Comparison of ENCODE assay signal across 8 mouse cellular contexts in genomic region chr13:52024349-52024748, GRCm38 (mm10).
DNase-seq lines count a peak whose midpoint lies in the region; ATAC-seq lines count a peak whose summit lies in the region.

No protein-coding gene starts in this region.

- peaks cover 30% of the 10 kb centered on the region for H3K4me1 ChIP-seq in forebrain, embryonic 13.5 days
- peaks cover 33% of the 10 kb centered on the region for H3K4me1 ChIP-seq in forebrain, embryonic 12.5 days
- peaks cover 6% of the 10 kb centered on the region for H3K4me1 ChIP-seq in embryonic facial prominence, embryonic 11.5 days (ENCODE audit: control insufficient read depth, insufficient read depth, low read length)
- peaks cover 40% of the 10 kb centered on the region for H3K4me1 ChIP-seq in limb, embryonic 12.5 days (replicated peaks)

- peak overlapping the region; percentile 19; the same call in 1 of the 2 replicates for H3K27ac ChIP-seq in forebrain, embryonic 13.5 days
- no peak overlapping the region for H3K27ac ChIP-seq in forebrain, embryonic 12.5 days
- 0 out of 2 replicates have a peak overlapping the region, but pooled peaks have one; percentile 28 for H3K27ac ChIP-seq in embryonic facial prominence, embryonic 11.5 days (replicated peaks; ENCODE audit: low read depth, low read length)
- peak overlapping the region; percentile 43; the same call in 1 of the 2 replicates for H3K27ac ChIP-seq in limb, embryonic 12.5 days

- H3K9me3 ChIP-seq in forebrain, embryonic 13.5 days (replicated peaks), result no peaks in the 10 kb centered on the region
- H3K9me3 ChIP-seq in forebrain, embryonic 12.5 days, result no peaks in the 10 kb centered on the region
- no peaks in the 10 kb centered on the region for H3K9me3 ChIP-seq in embryonic facial prominence, embryonic 11.5 days (replicated peaks; ENCODE audit: control insufficient read depth, low read length)
- no peaks in the 10 kb centered on the region for H3K9me3 ChIP-seq in limb, embryonic 12.5 days

- ATAC-seq in forebrain, embryonic 13.5 days, result no peak
- no peak for ATAC-seq in forebrain, embryonic 12.5 days (ENCODE audit: low FRiP score)
- no peak for ATAC-seq in embryonic facial prominence, embryonic 11.5 days (replicated peaks; ENCODE audit: insufficient number of reproducible peaks, low FRiP score, low TSS enrichment, low read depth)
- 0 out of 2 replicates have a peak, but pooled peaks have one; percentile 31 for ATAC-seq in limb, embryonic 12.5 days (ENCODE audit: insufficient number of reproducible peaks, insufficient read depth, low FRiP score, low TSS enrichment, low read depth)
- no peak for ATAC-seq in erythroid progenitor cell, adult 5-6 weeks (replicated peaks; ENCODE audit: low FRiP score, poor library complexity, severe bottlenecking)

- DNase-seq in embryonic facial prominence, embryonic 11.5 days (ENCODE audit: low spot score), result no peak
- peak; percentile 45 for DNase-seq in heart, postnatal 25 days (ENCODE audit: low spot score)
- DNase-seq in ovary, adult 18-20 months (ENCODE audit: low spot score), result peak; percentile 77
- no peak for DNase-seq in cerebellum, adult 8-10 months

- WGBS in forebrain, embryonic 13.5 days, result 61% methylated on average over 2 of the region's 2 CpGs
- WGBS in forebrain, embryonic 12.5 days, result 72% methylated on average over 2 of the region's 2 CpGs
- WGBS in embryonic facial prominence, embryonic 11.5 days, result 59% methylated on average over 2 of the region's 2 CpGs
- 49% methylated on average over 2 of the region's 2 CpGs for WGBS in limb, embryonic 12.5 days

- no peaks in the 10 kb centered on the region for H3K36me3 ChIP-seq in forebrain, embryonic 13.5 days (ENCODE audit: poor library complexity, severe bottlenecking)
- no peaks in the 10 kb centered on the region for H3K36me3 ChIP-seq in forebrain, embryonic 12.5 days (replicated peaks)
- no peaks in the 10 kb centered on the region for H3K36me3 ChIP-seq in embryonic facial prominence, embryonic 11.5 days (replicated peaks; ENCODE audit: control insufficient read depth, insufficient read depth, low read depth, low read length)
- no peaks in the 10 kb centered on the region for H3K36me3 ChIP-seq in limb, embryonic 12.5 days

- no peak overlapping the region for H3K9ac ChIP-seq in forebrain, embryonic 13.5 days
- no peak overlapping the region for H3K9ac ChIP-seq in forebrain, embryonic 12.5 days
- H3K9ac ChIP-seq in embryonic facial prominence, embryonic 11.5 days (replicated peaks; ENCODE audit: low read length), result no peak overlapping the region
- H3K9ac ChIP-seq in limb, embryonic 12.5 days (replicated peaks), result no peak overlapping the region

- H3K27me3 ChIP-seq in forebrain, embryonic 13.5 days, result no peaks in the 10 kb centered on the region; the same call in 1 of the 2 replicates
- H3K27me3 ChIP-seq in forebrain, embryonic 12.5 days, result peaks cover 10% of the 10 kb centered on the region; the same call in 1 of the 2 replicates
- no peaks in the 10 kb centered on the region for H3K27me3 ChIP-seq in embryonic facial prominence, embryonic 11.5 days (ENCODE audit: control insufficient read depth, insufficient read depth, low read length)
- 0 out of 2 replicates have a peak, but pooled peaks cover 6% of the 10 kb centered on the region for H3K27me3 ChIP-seq in limb, embryonic 12.5 days

- no peak overlapping the region for H3K4me2 ChIP-seq in forebrain, embryonic 13.5 days
- no peak overlapping the region for H3K4me2 ChIP-seq in forebrain, embryonic 12.5 days
- H3K4me2 ChIP-seq in embryonic facial prominence, embryonic 11.5 days (ENCODE audit: low read depth, low read length), result no peak overlapping the region
- H3K4me2 ChIP-seq in limb, embryonic 12.5 days, result peak overlapping the region; percentile 23; the same call in 1 of the 2 replicates

- intact Hi-C loops in heart, postnatal 25 days (cut with DNase I), result loop anchor here (5.0 kb wide), 1 partner anchor 177 kb away; the partner anchor contains the start of gene Gadd45g

- H3K4me3 ChIP-seq in forebrain, embryonic 13.5 days, result no peak overlapping the region
- no peak overlapping the region for H3K4me3 ChIP-seq in forebrain, embryonic 12.5 days (replicated peaks)
- no peak overlapping the region for H3K4me3 ChIP-seq in embryonic facial prominence, embryonic 11.5 days (ENCODE audit: low read depth, low read length)
- H3K4me3 ChIP-seq in limb, embryonic 12.5 days (replicated peaks), result no peak overlapping the region

Comparison
In these comparisons a context has a peak if more than half of its experiments do, and no peak if none do; other contexts are left out.
1. DNase-seq: peak in heart, postnatal 25 days (single experiment) and ovary, adult 18-20 months (single experiment); none in embryonic facial prominence, embryonic 11.5 days (single experiment) and cerebellum, adult 8-10 months (single experiment).